Mouse (Mus musculus) heart, adult 2 months (tissue): Measurements from ENCODE around the gene Crybg1. TPM values are rescaled to one million over a fixed set of nuclear protein-coding genes. Genes with fewer than 3 reads are reported as not detected.
"Not testable (repeated sequence)": the region's sequence is repeated elsewhere in the genome, so short reads cannot be mapped to it uniquely, and the experiment has no call there.

ENCODE experiments used
- DNase-seq, 2 experiments: peaks; one replicate each; pipeline ENCODE4 v3.0.0; 2021
- H3K27ac ChIP-seq: fragments of 200-600 bp; 2 replicates; pipeline ENCODE4 v1.8.1; 2022
- H3K27me3 ChIP-seq: fragments of 200-500 bp; 2 replicates; pipeline ENCODE4 v1.6.1; 2012; ENCODE audit warnings: mild to moderate bottlenecking, low read length, inconsistent platforms, mixed read lengths; ENCODE audit not compliant: control insufficient read depth, insufficient read depth
- H3K36me3 ChIP-seq: fragments of 200-500 bp; 2 replicates; pipeline ENCODE4 v1.6.1; 2012; ENCODE audit warnings: low read length, inconsistent platforms; ENCODE audit not compliant: control insufficient read depth, insufficient read depth
- H3K4me1 ChIP-seq: fragments of 200-500 bp; 2 replicates; pipeline ENCODE4 v1.6.1; 2011; ENCODE audit warnings: low read length; ENCODE audit not compliant: control insufficient read depth, insufficient read depth
- H3K4me3 ChIP-seq: fragments of 200-600 bp; 2 replicates; pipeline ENCODE4 v1.8.1; 2022
- H3K79me2 ChIP-seq: fragments of 200-500 bp; replicated peaks from 2 replicates; pipeline ENCODE4 v1.6.1; 2012; ENCODE audit warnings: mild to moderate bottlenecking, inconsistent platforms, low read length, moderate library complexity, mixed read lengths; ENCODE audit not compliant: control insufficient read depth, insufficient read depth
- H3K9ac ChIP-seq: fragments of 200-500 bp; 2 replicates; pipeline ENCODE4 v1.6.1; 2012; ENCODE audit warnings: low read depth, mild to moderate bottlenecking, control low read depth, inconsistent platforms, low read length, mixed read lengths
- CTCF ChIP-seq: fragments of 200-600 bp; IDR thresholded peaks from 2 replicates; pipeline ENCODE4 v1.8.1; 2022; ENCODE audit warnings: antibody characterized with exemption, mild to moderate bottlenecking, moderate library complexity
- EP300 ChIP-seq: fragments of 200-500 bp; IDR thresholded peaks from 2 replicates; pipeline ENCODE4 v1.6.1; 2011; ENCODE audit warnings: low read depth, low read length, control low read depth; ENCODE audit not compliant: insufficient read depth
- POLR2A ChIP-seq: fragments of 200-500 bp; IDR thresholded peaks from 2 replicates; pipeline ENCODE4 v1.6.1; 2011; ENCODE audit warnings: mild to moderate bottlenecking, low read depth, low read length, control low read depth; ENCODE audit not compliant: insufficient read depth
- WGBS: fragments of 180-500 bp; shearing (Covaris S2); methylation state at CpG from one replicate; pipeline ENCODE4 v1.1.7; 2018; 5-methylcytosine and 5-hydroxymethylcytosine counted together
- intact Hi-C: fragments of 180-260 bp; cut with DNase I; formaldehyde crosslinking; loops from one replicate; pipeline ENCODE4 v1.15.1; 2025
- polyA plus RNA-seq: library from polyadenylated mRNA; depleted of rRNA; stranded (reverse); fragments of >200 nt; gene quantifications from 2 replicates; pipeline ENCODE4 v1.2.3, GENCODE M21; 2012
- total RNA-seq, 2 experiments: library from RNA; stranded (reverse); gene quantifications; 2 replicates each; pipeline ENCODE4 v1.2.3; 2021

The Crybg1 gene
- total and polyA plus RNA-seq, 3 experiments, result 1.1 to 2.9 (median 2.8) TPM

DNA sequence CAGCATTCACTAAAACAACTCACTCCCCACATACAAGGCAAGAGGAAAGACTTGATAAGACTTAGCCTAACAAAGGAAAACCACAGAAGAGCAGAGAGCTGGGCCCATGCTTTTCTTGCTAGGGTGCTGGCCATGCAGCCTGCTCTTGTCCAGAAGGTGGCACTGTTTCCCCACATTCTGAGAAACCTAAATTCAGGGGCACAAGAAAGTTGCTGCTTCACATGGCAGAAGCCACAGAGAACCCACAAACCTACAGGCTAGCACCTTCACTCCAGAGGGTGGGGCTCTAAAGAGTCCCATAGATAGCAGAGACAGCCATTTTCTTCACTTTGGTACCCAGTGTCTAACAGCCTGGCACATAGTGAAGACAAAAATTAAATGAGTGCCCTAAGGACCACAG, 194.7 kb downstream of the Crybg1 start:
- TF ChIP-seq EP300 (peak; percentile 80), CTCF (no peak; the same call in none of the 2 replicates)
- intact Hi-C loops, result loop anchor here (1.0 to 10.0 kb wide), 4 partner anchors 49 to 281 kb away; no protein-coding TSS in a partner anchor
- Histone ChIP-seq H3K9ac (no peak overlapping the region), H3K79me2 (no peaks in the 10 kb centered on the region), H3K4me3 (no peak overlapping the region), H3K27ac (no peak overlapping the region), H3K4me1 (no peaks in the 10 kb centered on the region), H3K36me3 (no peaks in the 10 kb centered on the region), H3K27me3 (no peaks in the 10 kb centered on the region)
- DNase-seq, result peak; percentile 21 to 49

DNA sequence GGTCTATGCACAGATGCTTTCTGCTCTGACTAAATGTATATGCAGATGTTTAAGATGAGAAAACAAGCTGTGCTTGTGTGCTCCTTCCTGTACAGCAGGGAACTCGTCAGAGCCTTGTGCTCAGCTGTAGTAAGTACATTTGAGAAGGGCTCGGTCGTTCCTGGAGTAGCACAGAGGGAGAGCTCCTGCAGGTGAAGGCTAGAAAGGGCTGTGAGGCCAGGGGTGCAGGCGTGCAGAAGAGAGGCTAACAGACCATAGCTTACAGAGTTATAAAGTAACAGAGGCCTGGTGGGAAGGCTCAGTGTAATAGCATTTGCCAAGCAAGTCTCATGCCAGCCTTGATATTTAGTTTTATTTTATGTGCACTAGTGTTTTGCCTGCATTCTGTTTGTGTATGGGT, 203.2 kb downstream of the Crybg1 start:
- 74% methylated on average over 4 of the region's 4 CpGs for whole genome bisulfite sequencing
- Histone ChIP-seq H3K9ac (no peak overlapping the region), H3K36me3 (no peaks in the 10 kb centered on the region), H3K27ac (no peak overlapping the region), H3K79me2 (no peaks in the 10 kb centered on the region), H3K27me3 (no peaks in the 10 kb centered on the region), H3K4me1 (no peaks in the 10 kb centered on the region), H3K4me3 (no peak overlapping the region)
- TF ChIP-seq EP300 (no peak), CTCF (no peak), POLR2A (no peak)
- DNase-seq, result no peak
- intact Hi-C loops, result no loop called here

DNA sequence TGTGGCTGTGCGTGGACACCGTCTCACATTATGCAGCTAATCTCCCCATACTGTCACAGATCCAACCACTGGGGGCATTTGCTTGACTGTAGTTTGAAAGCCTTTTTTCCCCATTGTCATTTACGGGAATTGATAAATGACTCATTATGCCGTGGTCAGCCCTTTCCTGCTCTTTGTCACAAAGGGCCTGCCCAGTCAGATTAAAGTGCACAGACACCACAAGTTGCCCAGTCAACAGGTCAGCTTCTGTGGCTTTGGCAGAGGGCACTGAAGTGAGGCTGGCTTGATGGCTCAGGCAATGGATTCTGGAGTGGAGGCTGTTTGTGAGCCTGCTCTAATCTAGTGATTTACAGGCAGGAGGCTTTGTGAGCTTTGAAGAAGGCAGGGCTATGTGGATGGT, 204.9 kb downstream of the Crybg1 start:
- WGBS, result 52% methylated on average over 4 of the region's 4 CpGs
- intact Hi-C loops, result no loop called here
- TF ChIP-seq POLR2A (no peak), EP300 (no peak), CTCF (no peak)
- Histone ChIP-seq H3K27ac (no peak overlapping the region), H3K9ac (no peak overlapping the region), H3K36me3 (no peaks in the 10 kb centered on the region), H3K79me2 (no peaks in the 10 kb centered on the region), H3K27me3 (no peaks in the 10 kb centered on the region), H3K4me3 (no peak overlapping the region), H3K4me1 (no peaks in the 10 kb centered on the region)
- no peak for DNase-seq

DNA sequence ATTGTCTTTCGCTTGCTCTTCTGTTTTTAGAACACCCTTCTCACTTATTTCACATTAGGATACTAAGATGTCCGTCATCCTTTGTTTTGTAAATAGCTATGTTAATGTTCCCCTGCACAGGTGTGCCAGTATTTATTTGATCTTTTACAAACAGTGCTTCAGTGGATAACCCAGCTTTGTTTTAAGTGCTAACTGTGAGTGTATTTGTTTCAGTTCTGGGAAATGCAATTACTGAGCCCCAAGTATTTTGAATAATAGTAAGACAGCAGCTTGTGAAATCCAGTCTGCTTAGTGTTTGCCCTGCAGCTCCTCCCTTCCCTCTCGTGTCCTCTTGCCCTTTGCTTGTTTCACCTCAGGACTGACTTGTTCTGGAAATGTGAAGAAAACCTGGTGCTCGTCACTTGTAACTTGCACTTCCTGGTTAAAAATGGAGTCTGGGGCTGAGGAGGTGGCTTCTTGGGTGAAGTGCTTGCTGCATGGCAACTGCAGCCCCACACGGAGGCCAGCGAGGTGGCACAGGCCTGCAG, 209.5 kb downstream of the Crybg1 start:
- no peak for DNase-seq
- Histone ChIP-seq H3K4me1 (no peaks in the 10 kb centered on the region), H3K9ac (no peak overlapping the region), H3K27me3 (no peaks in the 10 kb centered on the region), H3K36me3 (no peaks in the 10 kb centered on the region), H3K27ac (no peak overlapping the region), H3K79me2 (no peaks in the 10 kb centered on the region), H3K4me3 (no peak overlapping the region)
- WGBS, result 89% methylated on average over 6 of the region's 6 CpGs
- TF ChIP-seq POLR2A (no peak), CTCF (no peak), EP300 (no peak)
- intact Hi-C loops, result no loop called here

DNA sequence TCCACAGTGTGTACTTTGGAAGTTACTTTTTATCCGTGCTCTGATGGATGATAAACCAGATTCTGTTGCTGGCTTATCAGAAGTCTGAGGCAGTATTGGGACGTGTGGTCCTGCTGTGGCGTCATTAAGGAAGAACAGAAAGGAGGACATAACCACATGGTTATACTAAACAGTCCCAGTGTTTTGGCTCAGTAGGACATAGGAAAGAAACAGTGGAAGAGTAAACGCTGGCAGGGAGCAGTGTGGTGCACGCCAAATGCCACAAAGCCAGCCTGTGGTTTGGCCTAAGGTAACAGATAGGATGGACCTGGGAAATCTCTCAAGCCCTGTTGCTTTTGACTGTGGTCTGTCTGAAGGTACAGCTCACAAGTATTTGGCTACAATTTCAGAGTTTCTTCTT, 220.1 kb downstream of the Crybg1 start:
- no peak overlapping the region for H3K4me3 ChIP-seq
- H3K27me3 ChIP-seq, result no peaks in the 10 kb centered on the region
- H3K27ac ChIP-seq, result no peak overlapping the region
- H3K4me1 ChIP-seq, result no peaks in the 10 kb centered on the region
- no peak overlapping the region for H3K9ac ChIP-seq
- H3K36me3 ChIP-seq, result no peaks in the 10 kb centered on the region
- WGBS, result 72% methylated on average over 5 of the region's 5 CpGs
- DNase-seq, result no peak
- intact Hi-C loops, result no loop called here
- no peak for TF ChIP-seq CTCF
- TF ChIP-seq EP300, result no peak
- TF ChIP-seq POLR2A, result no peak
- no peaks in the 10 kb centered on the region for H3K79me2 ChIP-seq

DNA sequence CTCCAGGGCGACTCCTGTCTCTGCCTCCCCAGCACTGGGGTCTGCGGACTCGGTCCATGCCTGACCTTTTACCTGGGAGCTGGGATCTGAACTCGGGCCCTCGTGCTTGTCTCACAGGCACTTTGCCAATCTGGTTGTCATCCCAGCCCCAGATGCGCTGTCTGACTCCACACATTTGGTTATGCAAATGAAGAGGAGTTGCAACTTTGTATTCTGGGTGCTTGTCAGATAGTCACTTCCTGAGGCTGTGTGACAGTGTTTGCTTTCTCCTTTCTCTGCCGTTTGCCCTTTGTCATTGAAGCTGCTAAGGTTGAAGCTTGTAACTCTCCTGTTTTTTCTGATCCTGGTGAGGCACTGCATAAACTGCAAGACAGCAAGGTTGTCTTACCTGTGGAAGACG, 220.9 kb downstream of the Crybg1 start:
- no peak overlapping the region for H3K9ac ChIP-seq
- 76% methylated on average over 8 of the region's 8 CpGs for whole genome bisulfite sequencing
- no peaks in the 10 kb centered on the region for H3K79me2 ChIP-seq
- H3K4me1 ChIP-seq, result no peaks in the 10 kb centered on the region
- no peaks in the 10 kb centered on the region for H3K36me3 ChIP-seq
- TF ChIP-seq EP300, result no peak
- no peak for TF ChIP-seq POLR2A
- no peak for TF ChIP-seq CTCF
- intact Hi-C loops, result no loop called here
- no peak overlapping the region for H3K4me3 ChIP-seq
- no peak overlapping the region for H3K27ac ChIP-seq
- H3K27me3 ChIP-seq, result no peaks in the 10 kb centered on the region
- no peak for DNase-seq

DNA sequence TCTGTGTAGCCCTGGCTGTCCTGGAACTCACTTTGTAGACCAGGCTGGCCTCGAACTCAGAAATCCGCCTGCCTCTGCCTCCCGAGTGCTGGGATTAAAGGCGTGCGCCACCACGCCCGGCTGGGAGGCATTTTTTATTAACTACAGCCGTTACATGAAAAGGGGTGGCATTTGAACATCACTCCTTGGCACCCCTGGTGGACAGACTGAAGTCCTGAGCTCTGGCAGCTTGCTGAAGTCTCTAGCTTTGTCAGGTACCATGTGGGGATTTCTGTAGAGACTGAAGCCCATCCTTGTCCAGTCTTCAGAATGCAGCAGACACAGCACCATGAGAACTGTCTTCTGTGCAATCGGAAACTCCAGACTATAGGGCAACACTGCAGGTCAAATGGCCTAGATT, 222.9 kb downstream of the Crybg1 start:
- WGBS, result 93% methylated on average over 9 of the region's 9 CpGs
- H3K79me2 ChIP-seq, H3K4me3 ChIP-seq, intact Hi-C loops, H3K4me1 ChIP-seq, H3K9ac ChIP-seq, H3K27ac ChIP-seq, DNase-seq, H3K36me3 ChIP-seq, H3K27me3 ChIP-seq: not testable (repeated sequence)
